Mouse (Mus musculus): ENCODE data around the gene Mrpl47. TPM values are rescaled to one million over a fixed set of nuclear protein-coding genes. Genes with fewer than 3 reads are reported as not detected.

The Mrpl47 gene
- polyA plus RNA-seq, 1 experiment: 3.0 TPM

DNA sequence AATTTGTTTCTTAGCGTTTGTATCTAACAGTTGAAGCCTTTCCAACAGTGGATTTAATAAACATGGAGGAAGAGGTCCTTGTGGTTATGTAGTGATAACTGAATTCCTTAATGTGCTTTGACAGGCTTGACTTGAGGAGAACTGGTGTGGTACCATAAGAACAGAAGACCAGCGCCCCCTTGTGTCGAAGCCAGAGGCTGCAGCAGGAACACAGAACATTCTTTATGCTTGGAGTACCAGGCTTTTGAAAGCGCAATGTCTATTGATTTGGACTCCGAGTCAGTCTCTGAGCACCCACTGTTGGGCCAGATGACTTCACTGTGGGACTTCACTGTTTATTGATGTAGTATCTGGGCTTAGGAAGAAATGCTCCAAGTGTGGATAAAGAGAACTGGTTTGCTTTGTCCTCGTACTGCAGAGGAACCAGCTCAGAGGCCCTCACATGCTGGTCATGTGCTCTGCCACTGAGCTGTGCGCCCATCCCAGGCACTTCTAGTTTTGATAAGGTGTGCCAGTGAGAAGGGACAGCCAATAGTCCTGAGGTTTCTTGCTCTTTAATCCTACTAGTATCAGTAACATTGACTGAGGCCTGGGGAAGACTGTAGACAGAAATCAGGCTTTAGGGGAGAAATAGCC is 39.1 kb downstream of the Mrpl47 start:
- H3K27ac ChIP-seq (ENCODE audit: control insufficient read depth, insufficient read depth, low read length): no peak overlapping the region
- H3K36me3 ChIP-seq (ENCODE audit: control insufficient read depth, insufficient read depth, low read length): no peaks in the 10 kb centered on the region
- H3K4me1 ChIP-seq (replicated peaks; ENCODE audit: control insufficient read depth, insufficient read depth, low read length): no peaks in the 10 kb centered on the region
- no peak overlapping the region for H3K4me3 ChIP-seq (ENCODE audit: control insufficient read depth, insufficient read depth, low read length)
- WGBS: 43% methylated on average over 7 of the region's 7 CpGs
- no peaks in the 10 kb centered on the region for H3K27me3 ChIP-seq (ENCODE audit: control insufficient read depth, insufficient read depth, low read length)
- TF ChIP-seq CTCF (IDR thresholded peaks at IDR 0.05; ENCODE audit: borderline replicate concordance, control insufficient read depth, extremely low read depth, insufficient read depth, low read length, poor library complexity): no peak
- no peak for TF ChIP-seq POLR2A (IDR thresholded peaks at IDR 0.05; ENCODE audit: control insufficient read depth, extremely low read depth, insufficient read depth, low read length, poor library complexity)
- DNase-seq: peak; percentile 85

DNA sequence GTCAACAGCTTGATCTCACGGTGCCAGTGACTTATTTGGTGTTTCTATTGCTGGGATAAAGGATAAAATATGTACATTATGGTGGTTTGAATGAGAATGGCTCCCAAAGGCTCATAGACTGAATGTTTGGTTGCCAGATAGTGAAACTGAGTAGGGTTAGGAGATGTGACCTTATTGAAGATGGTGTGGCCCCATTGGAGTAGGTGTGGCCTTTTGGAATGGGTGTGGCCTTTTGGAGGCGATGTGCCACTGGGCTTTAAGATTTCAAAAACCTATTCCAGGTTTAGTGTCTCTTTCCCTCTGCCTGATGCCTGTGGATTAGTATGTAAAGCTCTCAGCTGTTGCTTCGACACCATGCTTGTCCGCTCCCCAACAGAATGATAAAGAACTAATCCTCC is 41.8 kb downstream of the Mrpl47 start:
- TF ChIP-seq CTCF (IDR thresholded peaks at IDR 0.05; ENCODE audit: borderline replicate concordance, control insufficient read depth, extremely low read depth, insufficient read depth, low read length, poor library complexity): no peak
- no peak for TF ChIP-seq POLR2A (IDR thresholded peaks at IDR 0.05; ENCODE audit: control insufficient read depth, extremely low read depth, insufficient read depth, low read length, poor library complexity)

DNA sequence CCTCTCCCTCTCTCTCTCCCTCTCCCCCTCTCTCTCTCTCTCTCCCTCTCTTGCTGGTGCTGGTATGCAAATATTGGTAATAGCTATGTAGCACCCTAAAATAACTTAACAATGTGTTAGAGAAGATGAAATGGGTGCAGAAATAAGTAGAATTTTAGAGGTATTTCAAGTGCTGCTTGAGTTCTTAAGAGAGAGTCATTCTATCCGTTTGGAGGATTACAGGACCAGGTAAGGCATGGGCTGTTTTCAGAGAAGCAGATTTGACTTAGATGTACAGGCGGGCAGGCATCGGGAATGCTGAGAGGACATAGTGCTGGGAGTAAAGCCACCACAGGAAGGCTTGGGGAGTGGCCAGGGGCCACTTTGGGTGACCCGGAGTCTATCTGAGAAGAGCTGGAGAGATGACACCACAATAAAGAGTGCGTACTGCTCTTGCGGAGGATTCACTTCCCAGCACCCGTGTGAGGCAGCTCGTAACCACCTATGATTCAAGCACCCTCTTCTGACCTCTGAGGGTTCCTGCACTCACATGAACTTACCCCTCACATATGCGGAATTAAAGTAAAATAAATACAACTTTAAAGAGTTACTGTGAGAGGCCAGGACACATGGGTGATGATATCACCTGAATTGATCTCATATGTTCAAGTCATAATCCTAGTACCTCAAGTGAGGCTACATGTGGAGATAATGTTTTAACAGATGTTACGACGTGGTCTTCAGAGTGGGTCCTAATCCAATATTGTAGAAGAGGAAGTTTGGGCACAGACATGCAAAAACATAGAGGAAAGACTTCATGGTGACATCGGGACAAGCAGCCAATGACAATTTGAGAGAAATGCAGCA is 42.4 kb downstream of the Mrpl47 start:
- H3K4me3 ChIP-seq (ENCODE audit: control insufficient read depth, insufficient read depth, low read length): no peak overlapping the region
- no peak for TF ChIP-seq CTCF (IDR thresholded peaks at IDR 0.05; ENCODE audit: borderline replicate concordance, control insufficient read depth, extremely low read depth, insufficient read depth, low read length, poor library complexity)
- TF ChIP-seq POLR2A (IDR thresholded peaks at IDR 0.05; ENCODE audit: control insufficient read depth, extremely low read depth, insufficient read depth, low read length, poor library complexity): no peak
- H3K27ac ChIP-seq (ENCODE audit: control insufficient read depth, insufficient read depth, low read length): no peak overlapping the region
- no peaks in the 10 kb centered on the region for H3K4me1 ChIP-seq (replicated peaks; ENCODE audit: control insufficient read depth, insufficient read depth, low read length)
- DNase-seq: no peak
- H3K27me3 ChIP-seq (ENCODE audit: control insufficient read depth, insufficient read depth, low read length): no peaks in the 10 kb centered on the region
- no peaks in the 10 kb centered on the region for H3K36me3 ChIP-seq (ENCODE audit: control insufficient read depth, insufficient read depth, low read length)
- 53% methylated on average over 12 of the region's 12 CpGs for WGBS

More for the DNA sequence above, 41.8 kb downstream of the Mrpl47 start:
- Histone ChIP-seq H3K4me1 (replicated peaks; ENCODE audit: control insufficient read depth, insufficient read depth, low read length) (no peaks in the 10 kb centered on the region), H3K27me3 (ENCODE audit: control insufficient read depth, insufficient read depth, low read length) (no peaks in the 10 kb centered on the region), H3K4me3 (ENCODE audit: control insufficient read depth, insufficient read depth, low read length) (no peak overlapping the region), H3K27ac (ENCODE audit: control insufficient read depth, insufficient read depth, low read length) (no peak overlapping the region), H3K36me3 (ENCODE audit: control insufficient read depth, insufficient read depth, low read length) (no peaks in the 10 kb centered on the region)
- 89% methylated on average over 4 of the region's 4 CpGs for WGBS
- DNase-seq: no peak

DNA sequence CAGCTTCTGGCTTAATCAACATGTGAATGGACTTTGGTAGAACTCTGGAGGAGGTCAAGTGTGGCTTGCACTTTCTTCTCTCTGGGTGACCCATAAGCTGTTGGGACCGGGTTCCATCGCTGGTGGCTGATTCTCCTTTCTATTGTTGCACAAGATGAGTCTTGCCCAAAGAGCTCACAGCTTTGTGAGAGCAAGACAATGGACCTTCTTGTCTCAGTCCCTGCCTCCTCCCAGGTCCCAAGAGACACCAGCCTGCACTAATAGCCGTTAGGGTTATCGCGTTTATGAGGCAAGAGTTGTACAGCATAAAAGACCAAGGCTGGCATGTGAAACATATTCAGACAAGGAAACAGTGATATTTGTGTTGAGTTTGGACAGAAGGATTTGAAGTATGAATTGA is 43.2 kb downstream of the Mrpl47 start:
- no peak for DNase-seq

DNA sequence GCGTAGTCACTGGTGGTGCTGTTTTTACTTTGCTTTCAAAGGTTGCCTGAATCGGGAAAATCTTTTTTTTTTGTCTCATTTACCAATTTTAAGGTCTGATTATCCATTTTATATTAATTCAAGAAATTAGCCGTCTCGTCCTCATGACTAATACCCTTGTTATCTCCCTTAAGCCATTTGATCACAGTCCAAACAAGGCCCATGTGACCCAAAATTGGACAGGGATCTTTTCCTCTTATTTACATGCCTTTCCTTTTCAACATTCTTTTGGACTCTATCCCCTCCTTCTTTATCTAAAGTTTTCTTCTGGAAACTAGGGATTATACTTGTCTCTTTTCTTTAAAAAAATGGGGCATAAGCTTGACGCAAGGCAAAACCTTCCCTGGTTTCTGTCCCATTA is 45.6 kb downstream of the Mrpl47 start:
- DNase-seq: no peak
- Histone ChIP-seq H3K27me3 (ENCODE audit: control insufficient read depth, insufficient read depth, low read length) (no peaks in the 10 kb centered on the region), H3K27ac (ENCODE audit: control insufficient read depth, insufficient read depth, low read length) (no peak overlapping the region), H3K4me3 (ENCODE audit: control insufficient read depth, insufficient read depth, low read length) (no peak overlapping the region), H3K4me1 (replicated peaks; ENCODE audit: control insufficient read depth, insufficient read depth, low read length) (no peaks in the 10 kb centered on the region), H3K36me3 (ENCODE audit: control insufficient read depth, insufficient read depth, low read length) (no peaks in the 10 kb centered on the region)
- TF ChIP-seq POLR2A (IDR thresholded peaks at IDR 0.05; ENCODE audit: control insufficient read depth, extremely low read depth, insufficient read depth, low read length, poor library complexity) (no peak), CTCF (IDR thresholded peaks at IDR 0.05; ENCODE audit: borderline replicate concordance, control insufficient read depth, extremely low read depth, insufficient read depth, low read length, poor library complexity) (no peak)
- WGBS: 90% methylated on average over 5 of the region's 5 CpGs

More for the DNA sequence above, 43.2 kb downstream of the Mrpl47 start:
- 89% methylated on average over 5 of the region's 5 CpGs for WGBS
- H3K27me3 ChIP-seq (ENCODE audit: control insufficient read depth, insufficient read depth, low read length): no peaks in the 10 kb centered on the region
- H3K4me1 ChIP-seq (replicated peaks; ENCODE audit: control insufficient read depth, insufficient read depth, low read length): no peaks in the 10 kb centered on the region
- no peak overlapping the region for H3K27ac ChIP-seq (ENCODE audit: control insufficient read depth, insufficient read depth, low read length)
- H3K36me3 ChIP-seq (ENCODE audit: control insufficient read depth, insufficient read depth, low read length): no peaks in the 10 kb centered on the region
- TF ChIP-seq POLR2A (IDR thresholded peaks at IDR 0.05; ENCODE audit: control insufficient read depth, extremely low read depth, insufficient read depth, low read length, poor library complexity) (no peak), CTCF (IDR thresholded peaks at IDR 0.05; ENCODE audit: borderline replicate concordance, control insufficient read depth, extremely low read depth, insufficient read depth, low read length, poor library complexity) (no peak)
- H3K4me3 ChIP-seq (ENCODE audit: control insufficient read depth, insufficient read depth, low read length): no peak overlapping the region

DNA sequence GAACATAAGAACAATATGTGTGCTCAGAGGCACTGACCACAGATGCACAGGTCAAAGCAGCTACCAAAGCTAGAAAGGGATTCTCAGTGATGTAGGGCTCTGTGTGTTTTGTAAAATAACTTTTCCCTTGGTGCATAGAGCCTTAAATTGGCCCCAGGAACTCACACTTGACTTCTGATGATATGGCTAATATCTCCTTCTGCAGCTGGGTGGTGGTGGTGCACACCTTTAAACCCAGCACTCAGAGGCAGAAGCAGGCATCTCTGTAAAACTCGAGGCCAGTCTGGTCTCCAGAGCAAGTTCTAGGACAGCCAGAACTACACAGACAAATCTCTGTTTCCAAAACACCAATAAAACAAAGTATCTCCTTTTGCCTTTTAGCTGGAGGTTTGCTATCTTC is 46.5 kb downstream of the Mrpl47 start:
- 43% methylated on average over 1 of the region's 1 CpGs for WGBS
- TF ChIP-seq POLR2A (IDR thresholded peaks at IDR 0.05; ENCODE audit: control insufficient read depth, extremely low read depth, insufficient read depth, low read length, poor library complexity) (no peak), CTCF (IDR thresholded peaks at IDR 0.05; ENCODE audit: borderline replicate concordance, control insufficient read depth, extremely low read depth, insufficient read depth, low read length, poor library complexity) (no peak)
- Histone ChIP-seq H3K27me3 (ENCODE audit: control insufficient read depth, insufficient read depth, low read length) (no peaks in the 10 kb centered on the region), H3K4me3 (ENCODE audit: control insufficient read depth, insufficient read depth, low read length) (no peak overlapping the region), H3K4me1 (replicated peaks; ENCODE audit: control insufficient read depth, insufficient read depth, low read length) (no peaks in the 10 kb centered on the region), H3K27ac (ENCODE audit: control insufficient read depth, insufficient read depth, low read length) (no peak overlapping the region), H3K36me3 (ENCODE audit: control insufficient read depth, insufficient read depth, low read length) (no peaks in the 10 kb centered on the region)
- DNase-seq: no peak
